Mouse (Mus musculus) adrenal gland, postnatal 0 days (tissue): ENCODE results near the gene Iqub. TPM values are rescaled to one million over a fixed set of nuclear protein-coding genes. Genes with fewer than 3 reads are reported as not detected.

ENCODE experiments used
- polyA plus RNA-seq: library from polyadenylated mRNA; unstranded; fragments of >200 nt; fragmentation: Nextera tagmentation; extraction: Ambion mirVana; gene quantifications from 2 replicates; pipeline ENCODE4 v1.2.1, GENCODE M21; 2015

Gene Iqub
- polyA plus RNA-seq = 0.09 and 0.23 TPM in 2 replicates

GRCm38 (mm10) chr6:24514552-24515284 is at the start of gene Iqub:
Iqub (minus strand) TSS chr6:24515067.

GRCm38 (mm10) chr6:24528064-24528243 is 13.1 kb upstream of the Iqub start, which contains the start of gene Asb15:
Asb15 (plus strand) TSS chr6:24528144.

GRCm38 (mm10) chr6:24527155-24528063 is 12.5 kb upstream of the Iqub start, which contains the start of gene Ndufa5:
Ndufa5 (minus strand) TSS chr6:24528013.

Other genes with a start within 250 kb of the Iqub start
- gene Ndufa5, start 12.9 kb upstream of the Iqub start, polyA plus RNA-seq = 666 and 1,004 TPM in 2 replicates
- gene Asb15, start 13.1 kb upstream of the Iqub start, polyA plus RNA-seq = 0.03 and 0.04 TPM in 2 replicates
- 1.2 TPM in 1 of 2 replicates, not detected in the other for gene Lmod2, start 82.7 kb upstream of the Iqub start, polyA plus RNA-seq
- gene Wasl, start 149.9 kb upstream of the Iqub start, polyA plus RNA-seq = 60.0 and 71.6 TPM in 2 replicates
- not detected in 2 replicates for gene Hyal6, start 218.2 kb upstream of the Iqub start, polyA plus RNA-seq
- 0.06 TPM in 1 of 2 replicates, not detected in the other for gene Hyal4, start 233.3 kb upstream of the Iqub start, polyA plus RNA-seq